Mouse (Mus musculus) heart, adult 11 months (tissue): ENCODE measurements around the gene Tmem233.

Experiments
- DNase-seq: peaks from one replicate; pipeline ENCODE4 v3.0.0; 2022

Tmem233 gene

DNA sequence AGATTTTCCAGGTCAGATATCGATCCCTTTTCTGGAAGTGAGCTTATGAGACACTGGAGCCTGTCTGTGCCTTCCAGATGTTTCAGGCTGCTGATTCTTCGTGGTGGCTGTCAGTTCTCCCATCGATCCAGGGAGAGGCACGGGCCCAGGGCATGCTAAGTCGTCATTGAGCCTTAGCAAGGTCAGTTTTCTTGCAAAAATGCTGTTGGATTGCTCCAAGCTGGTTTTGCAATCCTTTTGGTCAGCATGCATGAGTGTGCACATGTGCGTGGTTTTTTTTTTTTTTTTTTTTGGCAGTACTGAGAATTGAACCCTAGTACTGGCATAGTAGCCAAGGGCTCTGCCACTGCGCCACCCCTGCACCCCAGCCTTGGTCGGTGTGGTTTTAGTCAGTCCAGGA lies 79.9 kb downstream of the Tmem233 start:
- DNase-seq: no peak

DNA sequence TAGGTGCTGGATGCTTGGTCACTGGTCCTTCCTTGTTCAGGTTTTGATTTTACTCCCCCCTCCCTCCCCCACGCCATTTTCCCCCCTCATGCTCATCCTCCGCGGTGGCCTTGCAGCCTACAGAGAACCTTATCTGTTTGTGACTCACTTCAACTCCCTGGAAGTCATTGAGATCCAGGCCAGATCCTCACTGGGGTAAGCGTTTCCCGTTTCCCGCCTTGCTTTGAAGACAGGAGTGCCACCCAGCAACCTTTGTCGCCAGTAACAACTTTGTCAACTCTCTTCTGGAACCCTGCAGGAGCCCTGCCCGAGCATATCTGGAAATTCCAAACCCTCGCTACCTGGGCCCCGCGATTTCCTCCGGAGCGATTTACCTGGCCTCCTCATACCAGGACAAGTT lies 85.7 kb downstream of the Tmem233 start:
- no peak for DNase-seq

- DNase-seq: no peak
Observed at GRCm38 (mm10) chr5:115994101-115994500, 88.9 kb downstream of the Tmem233 start.

DNA sequence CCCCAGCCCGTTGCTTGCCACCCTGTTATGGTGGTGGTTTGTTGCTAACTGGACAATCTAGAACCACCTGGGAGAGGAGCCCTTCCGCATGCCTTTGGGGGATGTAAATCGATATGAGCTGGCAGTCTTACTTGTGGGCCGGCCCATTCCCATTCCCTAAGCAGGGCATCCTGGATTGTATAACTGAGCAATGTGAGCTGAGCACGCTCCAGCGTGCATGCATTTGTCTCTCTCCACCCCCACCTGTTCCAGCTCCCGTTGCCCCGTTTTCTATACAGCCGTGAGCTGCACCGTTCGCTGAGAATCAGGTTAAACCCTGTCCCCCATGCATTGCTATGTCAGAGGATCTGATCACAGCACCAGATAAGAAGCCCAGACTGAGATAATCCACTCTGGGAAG lies 91.3 kb downstream of the Tmem233 start:
- no peak for DNase-seq
